Mouse (Mus musculus) liver, embryonic 13.5 days (tissue): ENCODE measurements around the gene Tomm6. TPM values are rescaled to one million over a fixed set of nuclear protein-coding genes. Genes with fewer than 3 reads are reported as not detected.
A peak's percentile ranks its signal among the peaks of the same experiment; 100 is the strongest.

ENCODE experiments used
- ATAC-seq: fragments of 200-750 bp; cut with Nextera tagmentation; 2 replicates; pipeline ENCODE4 v1.8.0; 2017; ENCODE audit warnings: low read depth, mild to moderate bottlenecking, moderate number of reproducible peaks, moderate library complexity
- DNase-seq: peaks from one replicate; pipeline ENCODE4 v3.0.0; 2022
- H3K27ac ChIP-seq: fragments of 300-500 bp; sonication (generic); 2 replicates; pipeline ENCODE4 v1.5.1; 2015; ENCODE audit warnings: moderate library complexity, mild to moderate bottlenecking, inconsistent platforms
- H3K27me3 ChIP-seq: fragments of 300-500 bp; sonication (generic); 2 replicates; pipeline ENCODE4 v1.6.1; 2015; ENCODE audit warnings: mild to moderate bottlenecking, inconsistent platforms
- H3K36me3 ChIP-seq: fragments of 300-500 bp; sonication (generic); 2 replicates; pipeline ENCODE4 v1.6.1; 2015; ENCODE audit warnings: mild to moderate bottlenecking, inconsistent platforms
- H3K4me1 ChIP-seq: fragments of 300-500 bp; sonication (generic); replicated peaks from 2 replicates; pipeline ENCODE4 v1.6.1; 2015; ENCODE audit warnings: inconsistent platforms
- H3K4me2 ChIP-seq: fragments of 300-500 bp; sonication (generic); 2 replicates; pipeline ENCODE4 v1.6.1; 2015; ENCODE audit warnings: inconsistent platforms, mild to moderate bottlenecking, moderate library complexity
- H3K4me3 ChIP-seq: fragments of 300-500 bp; sonication (generic); replicated peaks from 2 replicates; pipeline ENCODE4 v1.5.1; 2015; ENCODE audit warnings: mild to moderate bottlenecking, inconsistent platforms
- H3K9ac ChIP-seq: fragments of 300-500 bp; sonication (generic); 2 replicates; pipeline ENCODE4 v1.6.1; 2015; ENCODE audit warnings: mild to moderate bottlenecking, inconsistent platforms
- H3K9me3 ChIP-seq: fragments of 300-500 bp; sonication (generic); replicated peaks from 2 replicates; pipeline ENCODE4 v1.6.1; 2016; ENCODE audit warnings: inconsistent platforms
- WGBS: fragments of 180-500 bp; shearing (Covaris S2); methylation state at CpG from one replicate; pipeline ENCODE4 v1.1.7; 2015; ENCODE audit not compliant: insufficient replicate concordance; 5-methylcytosine and 5-hydroxymethylcytosine counted together
- polyA plus RNA-seq: library from polyadenylated mRNA; unstranded; fragments of >200 nt; fragmentation: Nextera tagmentation; extraction: Ambion mirVana; gene quantifications from 2 replicates; pipeline ENCODE4 v1.2.1, GENCODE M21; 2015

Gene Tomm6
- polyA plus RNA-seq, 1 experiment from 2014 or later = 289 TPM

- Histone ChIP-seq H3K9me3 (no peaks in the 10 kb centered on the region), H3K4me1 (peaks cover 40% of the 10 kb centered on the region), H3K9ac (peak within 1 kb of the TSS; percentile 73), H3K27ac (peak within 1 kb of the TSS; percentile 29; the same call in 1 of the 2 replicates), H3K4me2 (peak within 1 kb of the TSS; percentile 91), H3K27me3 (peaks cover 66% of the 10 kb centered on the region), H3K4me3 (peak within 1 kb of the TSS; percentile 69), H3K36me3 (no peaks in the 10 kb centered on the region)
- 1% methylated on average over 69 of the region's 82 CpGs for WGBS
- ATAC-seq = peak; percentile 87
- DNase-seq = peak; percentile 88
Measured at GRCm38 (mm10) chr17:47694503-47695336, 6.5 kb upstream of the Tomm6 start, which contains the start of gene Prickle4. Gene Prickle4, minus strand, starts transcription at chr17:47694736.

GRCm38 (mm10) chr17:47694442-47694502 is 6.1 kb upstream of the Tomm6 start, which contains the start of gene Gm21981:
Gene Gm21981, minus strand, starts transcription at chr17:47694455.
- Histone ChIP-seq H3K9ac (peak within 1 kb of the TSS; percentile 73), H3K27ac (peak within 1 kb of the TSS; percentile 29; the same call in 1 of the 2 replicates), H3K4me2 (peak within 1 kb of the TSS; percentile 91), H3K9me3 (no peaks in the 10 kb centered on the region), H3K36me3 (no peaks in the 10 kb centered on the region), H3K27me3 (peaks cover 69% of the 10 kb centered on the region), H3K4me3 (peak within 1 kb of the TSS; percentile 69), H3K4me1 (peaks cover 40% of the 10 kb centered on the region)
- 3% methylated on average over 3 of the region's 3 CpGs for WGBS
- ATAC-seq (no peak), DNase-seq (no peak)

DNA sequence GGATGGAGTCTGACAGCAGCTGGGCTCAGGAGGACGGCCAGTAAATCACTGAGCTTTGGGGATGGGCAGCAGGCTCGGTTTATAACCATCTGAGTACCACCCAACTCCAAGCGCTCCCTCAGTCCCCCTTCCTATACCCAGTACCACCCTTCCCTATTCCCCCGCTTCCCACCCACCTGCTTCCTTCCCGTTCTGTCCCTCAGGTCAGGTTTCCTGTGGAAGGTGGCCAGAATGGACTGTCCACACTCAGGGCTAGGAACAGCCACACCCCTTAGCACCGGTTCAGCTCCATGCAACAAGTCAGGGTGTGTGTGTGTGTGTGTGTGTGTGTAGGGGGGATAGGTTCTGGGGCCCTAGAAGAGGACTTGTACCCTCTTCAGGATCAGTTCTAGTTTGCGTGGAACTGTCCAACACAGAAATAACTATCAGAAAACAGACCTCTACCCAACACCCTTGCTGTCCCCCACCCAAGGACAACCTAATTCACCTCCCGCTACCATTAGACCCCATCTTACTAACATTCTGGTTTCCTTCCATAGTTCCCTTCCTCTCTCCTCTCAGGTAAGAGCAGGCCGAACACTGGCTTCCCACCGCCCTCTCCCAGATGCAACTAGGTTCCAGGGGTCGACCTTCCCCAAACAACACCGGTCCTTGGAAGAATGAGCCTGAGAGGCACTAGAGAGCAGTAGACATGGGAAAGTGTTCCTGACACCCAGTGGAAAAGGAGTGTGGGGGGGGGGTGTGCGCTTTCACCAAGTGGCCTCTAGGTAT is 5.7 kb upstream of the Tomm6 start:
- peak overlapping the region; percentile 91 for H3K4me2 ChIP-seq
- peaks cover 69% of the 10 kb centered on the region for H3K27me3 ChIP-seq
- no peak for ATAC-seq
- DNase-seq = no peak
- no peaks in the 10 kb centered on the region for H3K9me3 ChIP-seq
- no peak overlapping the region for H3K27ac ChIP-seq
- 43% methylated on average over 13 of the region's 13 CpGs for WGBS
- H3K4me3 ChIP-seq = peak overlapping the region; percentile 69
- no peaks in the 10 kb centered on the region for H3K36me3 ChIP-seq
- peak overlapping the region; percentile 64 for H3K9ac ChIP-seq
- peaks cover 42% of the 10 kb centered on the region for H3K4me1 ChIP-seq

DNA sequence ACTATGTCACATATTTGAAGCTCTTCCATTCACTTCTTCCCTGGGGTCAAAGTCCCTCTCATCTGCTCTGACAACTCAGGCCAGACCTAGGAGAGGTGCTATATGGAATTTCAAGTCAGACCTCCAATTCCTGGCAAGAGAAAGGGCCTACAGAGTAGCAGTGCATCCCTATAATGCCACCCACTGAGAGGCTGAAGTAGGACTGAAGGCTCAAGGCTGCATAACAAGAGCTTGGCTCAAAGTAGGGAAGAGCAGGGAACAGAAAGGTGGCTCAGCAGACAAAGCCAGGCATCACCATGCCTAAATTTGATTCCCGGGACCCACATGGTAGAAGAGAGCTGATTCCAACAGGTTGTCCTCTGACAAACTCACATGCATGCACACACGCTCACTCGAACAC is 3.5 kb upstream of the Tomm6 start:
- H3K9ac ChIP-seq = no peak overlapping the region
- H3K4me2 ChIP-seq = no peak overlapping the region
- peaks cover 53% of the 10 kb centered on the region for H3K27me3 ChIP-seq
- H3K9me3 ChIP-seq = no peaks in the 10 kb centered on the region
- no peak for DNase-seq
- H3K4me3 ChIP-seq = no peak overlapping the region
- H3K27ac ChIP-seq = no peak overlapping the region
- ATAC-seq = no peak
- WGBS = 77% methylated on average over 3 of the region's 3 CpGs
- H3K36me3 ChIP-seq = no peaks in the 10 kb centered on the region
- peaks cover 51% of the 10 kb centered on the region for H3K4me1 ChIP-seq

GRCm38 (mm10) chr17:47689894-47690293 is 1.7 kb upstream of the Tomm6 start:
- no peak overlapping the region for H3K9ac ChIP-seq
- DNase-seq (no peak), ATAC-seq (no peak)
- no peak overlapping the region for H3K27ac ChIP-seq
- 81% methylated on average over 8 of the region's 8 CpGs for WGBS
- peaks cover 52% of the 10 kb centered on the region for H3K4me1 ChIP-seq
- peaks cover 13% of the 10 kb centered on the region for H3K36me3 ChIP-seq
- H3K9me3 ChIP-seq = no peaks in the 10 kb centered on the region
- H3K4me2 ChIP-seq = peak overlapping the region; percentile 98; the same call in 1 of the 2 replicates
- H3K27me3 ChIP-seq = peaks cover 35% of the 10 kb centered on the region
- no peak overlapping the region for H3K4me3 ChIP-seq

- peaks cover 30% of the 10 kb centered on the region for H3K27me3 ChIP-seq
- ATAC-seq (peak; percentile 65), DNase-seq (peak; percentile 68)
- peaks cover 43% of the 10 kb centered on the region for H3K4me1 ChIP-seq
- 2% methylated on average over 58 of the region's 58 CpGs for WGBS
- peak within 1 kb of the TSS; percentile 72 for H3K4me3 ChIP-seq
- peak within 1 kb of the TSS; percentile 98 for H3K4me2 ChIP-seq
- peaks cover 23% of the 10 kb centered on the region for H3K36me3 ChIP-seq
- H3K27ac ChIP-seq = peak within 1 kb of the TSS; percentile 69
- H3K9ac ChIP-seq = peak within 1 kb of the TSS; percentile 80
- H3K9me3 ChIP-seq = no peaks in the 10 kb centered on the region
Measured at GRCm38 (mm10) chr17:47688608-47689575, 706 bp upstream of the Tomm6 start, which contains the start of gene Frs3. Gene Frs3, plus strand, starts transcription at chr17:47689030.

DNA sequence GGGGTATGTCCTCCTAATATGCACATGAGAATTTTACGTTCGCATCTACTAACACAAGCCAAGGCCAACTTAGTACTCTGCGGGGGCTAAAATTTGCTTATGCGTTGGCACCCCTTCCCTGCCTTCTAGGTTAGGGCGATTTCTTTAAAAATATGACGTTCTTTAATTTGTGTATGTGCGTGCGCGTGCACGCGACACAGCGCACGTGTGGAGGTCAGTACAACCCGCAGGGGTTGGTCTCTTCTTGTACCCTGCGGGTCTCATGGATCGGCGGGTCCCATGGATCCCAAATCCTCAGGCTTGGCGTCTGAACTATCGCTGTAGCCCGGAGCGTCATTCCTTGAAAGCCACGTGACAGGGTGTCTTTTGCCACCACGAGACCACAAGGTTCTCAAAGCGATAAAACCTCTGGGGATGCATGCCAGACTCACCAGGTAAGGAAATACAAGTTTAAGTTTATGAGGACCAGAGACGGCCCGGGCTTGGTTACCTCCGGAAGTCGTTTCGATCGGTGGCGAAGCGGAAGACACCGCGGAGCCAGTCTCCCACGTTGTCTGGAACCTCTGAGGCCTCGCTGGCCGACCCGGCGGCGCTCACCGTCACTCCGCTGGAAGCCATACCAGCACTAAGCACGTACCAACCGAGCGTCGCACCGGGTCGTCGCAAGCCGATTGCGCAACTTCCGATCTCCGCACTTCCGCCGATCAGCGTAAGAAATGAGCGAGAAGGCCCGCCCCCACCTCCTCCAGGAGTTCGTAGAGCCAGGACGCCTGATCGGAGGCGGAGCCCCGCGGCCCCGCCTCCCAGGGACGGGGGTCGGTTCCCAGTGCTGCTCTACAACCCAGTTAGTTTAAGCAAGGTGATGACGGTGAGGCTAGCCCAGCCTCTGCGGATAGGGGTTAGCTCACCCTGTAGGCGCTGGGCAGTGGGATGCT is 510 bp downstream of the Tomm6 start:
- peaks cover 20% of the 10 kb centered on the region for H3K27me3 ChIP-seq
- peak overlapping the region; percentile 80 for H3K9ac ChIP-seq
- ATAC-seq (peak; percentile 82), DNase-seq (peak; percentile 90)
- peaks cover 43% of the 10 kb centered on the region for H3K4me1 ChIP-seq
- under 1% methylated on average over 70 of the region's 70 CpGs for WGBS
- H3K4me2 ChIP-seq = peak overlapping the region; percentile 98
- H3K9me3 ChIP-seq = no peaks in the 10 kb centered on the region
- peak overlapping the region; percentile 69 for H3K27ac ChIP-seq
- H3K36me3 ChIP-seq = peaks cover 35% of the 10 kb centered on the region
- H3K4me3 ChIP-seq = peak overlapping the region; percentile 72

DNA sequence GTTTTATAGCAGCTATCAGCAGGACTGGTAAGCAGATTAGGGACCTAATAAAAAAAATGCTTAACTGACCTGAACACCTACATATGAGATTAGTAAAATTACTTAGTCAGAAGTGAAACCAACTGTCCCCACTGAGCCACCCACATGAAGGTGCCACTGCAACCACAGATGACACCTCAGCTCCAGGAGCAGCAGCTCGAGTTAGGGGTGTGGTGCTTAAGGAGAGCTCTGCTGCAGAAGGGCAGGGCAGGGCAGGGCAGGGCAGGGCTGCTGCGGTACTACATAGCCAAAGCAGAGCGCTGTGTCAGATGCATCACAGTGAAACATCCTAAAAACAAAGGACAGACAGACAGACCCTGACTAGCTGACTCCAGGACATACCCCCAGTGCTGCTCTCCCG is 5.3 kb downstream of the Tomm6 start:
- Histone ChIP-seq H3K4me2 (no peak overlapping the region), H3K4me1 (peaks cover 27% of the 10 kb centered on the region), H3K27me3 (no peaks in the 10 kb centered on the region), H3K9me3 (no peaks in the 10 kb centered on the region), H3K4me3 (no peak overlapping the region), H3K9ac (no peak overlapping the region), H3K27ac (no peak overlapping the region), H3K36me3 (peaks cover 77% of the 10 kb centered on the region)
- 54% methylated on average over 4 of the region's 4 CpGs for WGBS
- ATAC-seq (no peak), DNase-seq (no peak)

DNA sequence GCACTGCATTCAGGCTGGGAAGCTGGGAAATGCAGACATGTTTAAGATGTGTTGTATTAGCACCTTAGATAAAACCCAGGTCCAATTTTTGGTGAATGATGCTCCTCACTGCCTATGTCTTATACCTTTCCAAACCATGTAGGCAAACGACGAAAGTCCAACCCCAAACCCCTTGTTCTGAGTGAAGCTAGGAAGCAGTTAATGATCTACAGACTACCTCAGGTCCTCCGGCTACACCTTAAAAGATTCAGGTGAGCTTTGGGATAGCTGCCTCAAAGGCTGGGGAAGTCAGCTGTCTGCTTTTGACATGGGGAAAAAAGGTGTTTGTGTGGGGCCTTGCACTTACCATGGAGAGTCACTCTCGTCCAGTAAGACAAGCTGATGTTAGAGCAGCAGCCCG is 9.5 kb downstream of the Tomm6 start:
- no peak for ATAC-seq

GRCm38 (mm10) chr17:47678238-47678637 is 9.9 kb downstream of the Tomm6 start:
- Histone ChIP-seq H3K4me1 (peaks cover 7% of the 10 kb centered on the region), H3K27me3 (peaks cover 3% of the 10 kb centered on the region), H3K4me2 (no peak overlapping the region), H3K27ac (no peak overlapping the region), H3K9me3 (no peaks in the 10 kb centered on the region), H3K36me3 (peaks cover 74% of the 10 kb centered on the region), H3K4me3 (no peak overlapping the region), H3K9ac (no peak overlapping the region)
- 86% methylated on average over 5 of the region's 5 CpGs for WGBS
- ATAC-seq (no peak), DNase-seq (no peak)

More for the DNA sequence above, 9.5 kb downstream of the Tomm6 start:
- Histone ChIP-seq H3K9ac (no peak overlapping the region), H3K27ac (no peak overlapping the region), H3K9me3 (no peaks in the 10 kb centered on the region), H3K36me3 (peaks cover 77% of the 10 kb centered on the region), H3K4me3 (no peak overlapping the region), H3K4me2 (no peak overlapping the region), H3K4me1 (peaks cover 7% of the 10 kb centered on the region), H3K27me3 (no peaks in the 10 kb centered on the region)
- no peak for DNase-seq
- 79% methylated on average over 5 of the region's 5 CpGs for WGBS
